Mouse (Mus musculus) hematopoietic stem cell, adult 5-6 weeks (primary cell): ENCODE measurements around the gene Grsf1. TPM values are rescaled to one million over a fixed set of nuclear protein-coding genes. Genes with fewer than 3 reads are reported as not detected.

ENCODE experiments used
- ATAC-seq, 2 experiments: fragments of 125-278 bp in 1 of 2; replicated peaks in 1 of 2; 2 replicates each; pipeline ENCODE4 v1.8.0; 2016 to 2017; ENCODE audit warnings: inconsistent platforms in 2 of 2, mild to moderate bottlenecking in 2 of 2, moderate number of reproducible peaks in 2 of 2, low read depth in 1 of 2, moderate TSS enrichment in 1 of 2; ENCODE audit not compliant: low FRiP score in 2 of 2, poor library complexity in 2 of 2, severe bottlenecking in 2 of 2, insufficient read depth in 1 of 2, low TSS enrichment in 1 of 2
- total RNA-seq: library from RNA; stranded (forward); fragments of 172-1452, 232-1000 nt; gene quantifications from 2 replicates; pipeline ENCODE4 v1.2.3, GENCODE M21; 2017

Grsf1 gene
- total RNA-seq, 1 experiment from 2014 or later, result 112 TPM

DNA sequence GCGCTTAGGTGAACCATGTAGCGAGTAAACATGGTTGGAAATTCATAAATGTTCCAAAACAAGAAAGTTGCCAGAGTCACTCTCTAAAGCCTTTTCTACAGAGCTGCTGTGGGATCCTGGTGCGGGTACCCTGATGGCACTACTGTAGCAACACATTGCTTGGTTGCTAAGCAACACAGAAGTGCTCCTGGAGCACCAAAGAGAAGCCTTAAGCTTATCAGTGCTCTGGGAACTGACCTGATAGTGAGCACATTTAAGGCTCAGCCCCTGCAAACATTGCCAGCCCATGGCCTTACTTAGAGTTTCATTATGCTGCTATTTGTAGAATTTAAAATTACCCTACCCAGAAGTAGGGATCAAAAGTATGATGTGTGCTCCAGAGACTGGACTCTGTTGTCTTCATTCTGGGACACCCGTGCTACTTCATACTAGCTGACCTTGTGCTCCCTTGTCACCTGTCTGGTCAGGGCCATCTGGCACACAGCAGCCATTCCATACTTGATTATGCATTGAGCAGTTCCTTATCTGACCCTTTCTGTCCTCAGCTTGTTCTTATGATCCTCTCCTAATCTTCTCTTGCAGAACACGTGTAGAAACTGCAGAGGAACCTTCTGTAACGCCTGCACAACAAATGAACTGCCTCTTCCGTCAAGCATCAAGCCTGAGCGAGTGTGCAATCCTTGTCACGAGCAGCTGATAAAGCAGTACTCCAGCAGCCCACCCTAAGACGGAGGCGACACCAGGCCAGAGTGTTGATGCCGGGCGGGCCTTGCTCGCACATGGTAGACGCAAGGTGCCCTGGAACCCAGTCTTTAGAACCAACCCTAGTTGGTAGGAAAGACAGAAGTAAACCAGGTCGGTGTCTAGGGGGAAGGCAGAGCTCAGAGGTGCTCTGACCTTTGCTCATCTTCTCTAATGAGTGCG lies 26.5 kb downstream of the Grsf1 start:
- ATAC-seq, result no peak

DNA sequence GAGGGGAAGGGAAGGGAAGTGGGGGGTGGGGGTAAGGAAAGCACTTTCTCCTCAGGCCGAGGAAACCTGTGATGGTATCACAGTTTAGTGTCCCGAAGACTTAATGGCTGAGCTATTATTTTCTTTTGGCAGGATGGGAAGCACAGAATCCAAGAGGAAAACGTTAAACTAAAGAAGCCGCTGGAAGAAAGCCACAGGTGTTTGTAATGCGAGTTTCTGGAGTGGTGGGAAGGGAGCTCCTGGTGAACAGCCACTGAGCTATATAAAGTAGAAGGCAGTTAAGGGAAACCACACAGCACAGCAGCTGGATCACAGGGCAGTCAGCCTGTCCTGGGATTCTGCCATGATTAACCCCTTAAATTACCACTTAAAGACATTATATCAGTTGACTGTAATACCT lies 30.6 kb downstream of the Grsf1 start:
- no peak for ATAC-seq

GRCm38 (mm10) chr5:88644901-88645300 lies 31.1 kb downstream of the Grsf1 start:
- no peak for ATAC-seq

DNA sequence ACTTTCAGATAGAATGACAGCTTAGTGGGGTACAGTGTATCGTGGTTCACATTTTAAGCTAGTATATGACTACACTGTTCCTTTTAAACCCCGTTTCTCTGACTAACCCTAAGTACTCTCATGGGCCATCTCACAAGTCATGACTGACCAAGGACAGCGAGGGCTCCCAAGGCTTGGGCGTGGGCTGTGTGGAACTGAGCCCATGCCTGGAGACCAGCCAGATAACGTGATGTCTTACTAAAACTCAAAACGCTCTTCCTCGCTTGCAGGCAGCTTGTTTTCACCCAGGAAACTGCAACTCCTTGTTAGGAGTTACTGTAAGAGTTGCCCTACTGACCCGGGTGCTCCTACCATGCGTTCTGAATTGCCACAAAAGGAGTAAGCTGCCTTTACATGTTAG lies 32.5 kb downstream of the Grsf1 start:
- no peak for ATAC-seq

DNA sequence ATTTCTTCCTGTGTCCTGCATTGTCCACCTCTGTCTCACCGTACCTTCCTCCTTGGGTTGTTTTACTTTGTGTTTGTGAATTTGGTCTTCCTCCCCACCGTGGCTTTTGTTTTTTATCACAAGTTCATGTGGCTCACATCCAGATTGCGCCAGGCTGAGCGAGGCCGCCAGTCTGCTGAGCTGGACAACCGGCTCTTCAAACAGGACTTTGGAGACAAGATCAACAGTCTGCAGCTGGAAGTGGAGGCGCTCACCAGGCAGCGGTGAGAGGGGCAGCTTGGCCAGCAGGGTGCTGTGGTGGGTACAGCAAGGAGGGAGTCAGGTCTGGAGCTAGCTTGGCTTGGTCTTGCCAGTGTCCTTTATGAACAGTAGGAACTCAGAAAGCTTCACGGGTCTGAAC lies 33.2 kb downstream of the Grsf1 start:
- no peak for ATAC-seq

DNA sequence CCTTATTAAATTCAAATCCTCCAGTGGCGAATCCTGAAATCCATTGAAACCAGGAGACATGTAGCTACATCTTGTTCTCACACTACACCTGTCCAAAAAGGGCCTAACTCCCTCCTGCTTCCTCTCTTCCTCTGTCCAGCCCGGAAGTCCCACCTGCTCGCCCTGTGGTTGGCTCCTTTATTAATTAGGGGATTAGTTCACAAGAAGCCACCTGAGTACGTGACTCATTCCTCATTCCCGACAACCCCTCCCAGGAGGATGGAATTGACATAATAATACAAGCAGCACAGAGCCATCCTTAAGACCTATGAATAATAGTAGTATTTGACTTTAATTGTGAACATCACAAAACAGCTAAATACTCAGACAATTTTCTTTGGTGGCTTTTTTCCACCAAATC lies 41.9 kb downstream of the Grsf1 start:
- no peak for ATAC-seq

DNA sequence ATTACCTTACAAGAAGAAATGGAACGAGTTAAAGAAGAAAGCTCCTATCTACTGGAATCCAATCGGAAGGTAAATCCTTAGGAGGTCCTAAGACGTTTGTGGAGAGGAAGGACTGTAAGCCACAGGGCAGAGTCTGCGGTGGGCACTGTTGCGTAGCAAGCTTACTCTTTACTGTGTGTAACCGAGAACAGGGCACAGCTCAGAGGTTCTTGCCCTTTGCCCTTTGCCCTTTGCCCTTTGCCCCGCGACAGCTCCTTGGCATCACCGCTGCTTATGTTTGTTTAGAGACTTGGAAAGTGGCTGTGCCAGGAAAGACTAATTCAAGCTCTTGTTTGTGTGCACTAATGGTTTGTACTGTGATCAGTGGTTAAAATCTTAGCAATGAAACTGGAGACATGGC lies 43.5 kb downstream of the Grsf1 start:
- ATAC-seq, result no peak

GRCm38 (mm10) chr5:88631545-88631944 lies 44.4 kb downstream of the Grsf1 start:
- no peak for ATAC-seq

GRCm38 (mm10) chr5:88630883-88631282 lies 45.1 kb downstream of the Grsf1 start:
- peak; percentile 78 to 83 for ATAC-seq

DNA sequence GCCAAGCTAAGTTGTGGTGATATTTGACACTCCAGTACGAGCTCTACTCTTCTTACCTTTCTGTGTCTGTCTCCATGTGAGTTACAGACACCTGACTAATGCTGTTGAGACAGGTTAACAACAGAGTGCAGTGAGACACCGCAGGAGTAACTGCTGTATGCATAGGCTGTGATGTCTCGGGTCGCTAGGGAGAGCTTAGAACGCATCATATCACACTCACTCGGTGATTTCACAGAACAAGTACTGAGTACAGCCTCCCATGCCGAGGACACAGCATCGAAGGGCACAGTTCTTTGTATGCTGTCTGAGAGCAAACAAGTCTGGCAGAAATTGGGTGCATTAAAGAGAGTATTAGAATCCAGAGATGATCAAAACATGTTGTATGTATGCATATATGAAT lies 46.0 kb downstream of the Grsf1 start:
- ATAC-seq, result no peak

GRCm38 (mm10) chr5:88629125-88629524 lies 46.8 kb downstream of the Grsf1 start:
- ATAC-seq, result no peak

DNA sequence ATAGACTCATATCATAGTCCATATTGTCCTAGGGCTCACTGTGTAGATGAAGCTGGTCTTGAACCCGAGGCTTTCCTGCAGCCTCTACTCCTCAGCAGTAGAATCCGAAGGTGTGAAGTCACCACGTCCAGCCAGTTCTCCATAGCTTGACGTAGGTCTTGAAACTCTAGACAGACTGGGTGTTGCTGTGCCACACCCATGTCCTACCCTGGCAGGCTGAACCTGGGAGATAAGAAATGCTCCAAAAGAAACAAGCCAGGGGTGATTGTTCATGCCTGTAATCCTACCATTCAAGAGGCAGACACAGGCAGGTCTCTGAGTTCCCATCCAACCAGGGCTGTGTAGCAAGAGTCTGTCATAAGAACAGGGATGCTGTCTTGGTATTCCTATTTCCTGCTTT lies 48.4 kb downstream of the Grsf1 start:
- ATAC-seq, result no peak; a peak in 1 of 4 replicates

GRCm38 (mm10) chr5:88616988-88617387 lies 59.0 kb downstream of the Grsf1 start:
- ATAC-seq, result no peak

GRCm38 (mm10) chr5:88614129-88614528 lies 61.8 kb downstream of the Grsf1 start:
- ATAC-seq, result no peak

Other genes with a start within 250 kb of the Grsf1 start
- gene Ambn, start 220.2 kb downstream of the Grsf1 start, total RNA-seq, result not detected in 2 replicates
- not detected in 2 replicates for gene Enam, start 188.2 kb downstream of the Grsf1 start, total RNA-seq
- 33.5 and 57.6 TPM in 2 replicates for gene Jchain, start 148.3 kb downstream of the Grsf1 start, total RNA-seq
- gene Utp3, start 121.7 kb downstream of the Grsf1 start, total RNA-seq, result 61.8 and 80.9 TPM in 2 replicates
- 18.1 and 19.5 TPM in 2 replicates for gene Rufy3, start 111.1 kb downstream of the Grsf1 start, total RNA-seq
- gene Mob1b, start 44.7 kb upstream of the Grsf1 start, total RNA-seq, result 12.6 and 19.9 TPM in 2 replicates
- 30.8 and 45.9 TPM in 2 replicates for gene Dck, start 88.8 kb upstream of the Grsf1 start, total RNA-seq
- gene Slc4a4, start 210.6 kb upstream of the Grsf1 start, total RNA-seq, result 0.05 and 0.13 TPM in 2 replicates